Mouse (Mus musculus) gastrocnemius, adult 8-10 months (tissue): Measurements from ENCODE around the gene Csnk1g2. TPM values are rescaled to one million over a fixed set of nuclear protein-coding genes. Genes with fewer than 3 reads are reported as not detected.

Experiments
- DNase-seq, 2 experiments: peaks; one replicate each; pipeline ENCODE4 v3.0.0; 2022; ENCODE audit warnings: low spot score in 2 of 2
- total RNA-seq, 4 experiments: library from RNA; stranded (reverse); gene quantifications; 2 replicates each; pipeline ENCODE4 v1.2.4; 2022

Gene Csnk1g2
- total RNA-seq, 4 experiments from 2014 or later, result 124 to 147 (median 144) TPM

- DNase-seq, result peak; percentile 92 to 94
Observed at GRCm38 (mm10) chr10:80664197-80665015, 41.8 kb downstream of the Csnk1g2 start.

GRCm38 (mm10) chr10:80665016-80665380, 42.4 kb downstream of the Csnk1g2 start:
- DNase-seq, result peak; percentile 83

GRCm38 (mm10) chr10:80665459-80665858, 42.8 kb downstream of the Csnk1g2 start:
- DNase-seq, result peak in 1 of 2 experiments; percentile 43

GRCm38 (mm10) chr10:80665981-80666733, 43.5 kb downstream of the Csnk1g2 start:
- DNase-seq, result peak in 1 of 2 experiments; percentile 24

GRCm38 (mm10) chr10:80666837-80667412, 44.3 kb downstream of the Csnk1g2 start:
- peak in 1 of 2 experiments; percentile 67 for DNase-seq

- peak; percentile 78 to 89 for DNase-seq
Observed at GRCm38 (mm10) chr10:80668614-80669013, 46.0 kb downstream of the Csnk1g2 start.

GRCm38 (mm10) chr10:80669018-80669417, 46.4 kb downstream of the Csnk1g2 start:
- DNase-seq, result no peak

GRCm38 (mm10) chr10:80669737-80670485, 47.3 kb downstream of the Csnk1g2 start:
- peak; percentile 79 to 87 for DNase-seq

GRCm38 (mm10) chr10:80670531-80670930, 47.9 kb downstream of the Csnk1g2 start:
- DNase-seq, result no peak

GRCm38 (mm10) chr10:80671251-80671650, 48.6 kb downstream of the Csnk1g2 start:
- peak in 1 of 2 experiments; percentile 71 for DNase-seq

- DNase-seq, result no peak
Observed at GRCm38 (mm10) chr10:80671936-80672690, 49.5 kb downstream of the Csnk1g2 start.

GRCm38 (mm10) chr10:80673690-80674089, 51.1 kb downstream of the Csnk1g2 start:
- no peak for DNase-seq

- peak in 1 of 2 experiments; percentile 57 for DNase-seq
Observed at GRCm38 (mm10) chr10:80674161-80674711, 51.6 kb downstream of the Csnk1g2 start.

- no peak for DNase-seq
Observed at GRCm38 (mm10) chr10:80674851-80675404, 52.3 kb downstream of the Csnk1g2 start.

- DNase-seq, result no peak
Observed at GRCm38 (mm10) chr10:80675405-80676197, 53.0 kb downstream of the Csnk1g2 start.

GRCm38 (mm10) chr10:80676198-80676928, 53.7 kb downstream of the Csnk1g2 start:
- peak; percentile 98 to 99 for DNase-seq

- DNase-seq, result no peak
Observed at GRCm38 (mm10) chr10:80677128-80677875, 54.7 kb downstream of the Csnk1g2 start.
